Mouse (Mus musculus) gastrocnemius, adult 18-20 months (tissue): Measurements from ENCODE around the gene Nisch. TPM values are rescaled to one million over a fixed set of nuclear protein-coding genes. Genes with fewer than 3 reads are reported as not detected.
A peak's percentile ranks its signal among the peaks of the same experiment; 100 is the strongest.

Experiments
- DNase-seq: peaks from one replicate; pipeline ENCODE4 v3.0.0; 2021; ENCODE audit warnings: low spot score
- total RNA-seq, 2 experiments: library from RNA; stranded (reverse); gene quantifications; 2 replicates each; pipeline ENCODE4 v1.2.3; 2021

Gene Nisch
- total RNA-seq, 2 experiments from 2014 or later = 52.3 to 59.6 TPM

- no peak for DNase-seq
Observed at GRCm38 (mm10) chr14:31217666-31218065, 920 bp upstream of the Nisch start, which contains the start of gene Sema3g. Gene Sema3g, plus strand, starts transcription at chr14:31217860.

GRCm38 (mm10) chr14:31215157-31216002 lies 1.4 kb downstream of the Nisch start:
- peak; percentile 65 for DNase-seq

GRCm38 (mm10) chr14:31214684-31215083 lies 2.1 kb downstream of the Nisch start:
- no peak for DNase-seq

GRCm38 (mm10) chr14:31213868-31214267 lies 2.9 kb downstream of the Nisch start:
- DNase-seq = no peak

- DNase-seq = no peak
Observed at GRCm38 (mm10) chr14:31212499-31212898, 4.2 kb downstream of the Nisch start.

- DNase-seq = no peak
Observed at GRCm38 (mm10) chr14:31211854-31212253, 4.9 kb downstream of the Nisch start.

GRCm38 (mm10) chr14:31209133-31209557 lies 7.6 kb downstream of the Nisch start:
- no peak for DNase-seq

GRCm38 (mm10) chr14:31208084-31208483 lies 8.7 kb downstream of the Nisch start, which contains the start of gene Tnnc1:
Gene Tnnc1, plus strand, starts transcription at chr14:31208312.
- no peak for DNase-seq

- DNase-seq = no peak
Observed at GRCm38 (mm10) chr14:31207070-31207830, 9.5 kb downstream of the Nisch start.

- DNase-seq = peak; percentile 95
Observed at GRCm38 (mm10) chr14:31206472-31206981, 10.2 kb downstream of the Nisch start.

GRCm38 (mm10) chr14:31205562-31206467 lies 10.9 kb downstream of the Nisch start:
- peak; percentile 39 for DNase-seq

- DNase-seq = no peak
Observed at GRCm38 (mm10) chr14:31205244-31205561, 11.5 kb downstream of the Nisch start.

- no peak for DNase-seq
Observed at GRCm38 (mm10) chr14:31204844-31205243, 11.9 kb downstream of the Nisch start.

- DNase-seq = no peak
Observed at GRCm38 (mm10) chr14:31200038-31200437, 16.7 kb downstream of the Nisch start.

- no peak for DNase-seq
Observed at GRCm38 (mm10) chr14:31199599-31199998, 17.1 kb downstream of the Nisch start.

- DNase-seq = peak; percentile 76
Observed at GRCm38 (mm10) chr14:31197547-31198516, 18.9 kb downstream of the Nisch start.

- DNase-seq = no peak
Observed at GRCm38 (mm10) chr14:31195968-31196367, 20.8 kb downstream of the Nisch start.

- no peak for DNase-seq
Observed at GRCm38 (mm10) chr14:31195521-31195920, 21.2 kb downstream of the Nisch start.

GRCm38 (mm10) chr14:31194891-31195513 lies 21.7 kb downstream of the Nisch start:
- peak; percentile 88 for DNase-seq

- DNase-seq = no peak
Observed at GRCm38 (mm10) chr14:31194441-31194840, 22.3 kb downstream of the Nisch start.
